Mouse (Mus musculus): ENCODE results near the gene 1700020A23Rik.
"Not testable (repeated sequence)": the region's sequence is repeated elsewhere in the genome, so short reads cannot be mapped to it uniquely, and the experiment has no call there.

1700020A23Rik gene

GRCm38 (mm10) chr2:130404939-130405338, at the start of gene 1700020A23Rik, which contains the start of gene Gm28372:
TSS of gene 1700020A23Rik (plus strand) at chr2:130405259.
TSS of gene Gm28372 (plus strand) at chr2:130405239.
- DNase-seq (ENCODE audit: low spot score) = no peak

DNA sequence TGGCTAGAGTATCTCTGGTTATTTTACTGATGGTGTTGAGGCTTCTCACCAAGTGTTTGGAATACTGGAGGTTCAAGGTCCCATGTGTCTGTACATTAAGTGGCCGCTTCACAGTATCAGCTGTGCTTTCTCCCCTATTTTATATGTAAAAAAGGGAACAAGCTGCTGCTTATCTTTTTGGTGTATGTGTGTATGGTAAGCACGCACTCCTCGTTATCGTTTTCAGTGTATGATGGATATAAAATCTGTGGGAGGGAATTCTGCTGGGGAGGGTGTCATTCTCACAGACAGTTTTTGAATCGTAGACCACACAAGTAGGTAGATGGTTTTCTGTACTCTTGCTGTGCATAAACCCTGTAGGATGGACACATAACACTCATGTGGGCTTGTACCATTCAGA, 47.5 kb upstream of the 1700020A23Rik start:
- no peak for DNase-seq (ENCODE audit: low spot score)

- no peak for DNase-seq (ENCODE audit: low spot score)
These were observed 46.2 kb upstream of the 1700020A23Rik start for GRCm38 (mm10) chr2:130358852-130359251.

DNA sequence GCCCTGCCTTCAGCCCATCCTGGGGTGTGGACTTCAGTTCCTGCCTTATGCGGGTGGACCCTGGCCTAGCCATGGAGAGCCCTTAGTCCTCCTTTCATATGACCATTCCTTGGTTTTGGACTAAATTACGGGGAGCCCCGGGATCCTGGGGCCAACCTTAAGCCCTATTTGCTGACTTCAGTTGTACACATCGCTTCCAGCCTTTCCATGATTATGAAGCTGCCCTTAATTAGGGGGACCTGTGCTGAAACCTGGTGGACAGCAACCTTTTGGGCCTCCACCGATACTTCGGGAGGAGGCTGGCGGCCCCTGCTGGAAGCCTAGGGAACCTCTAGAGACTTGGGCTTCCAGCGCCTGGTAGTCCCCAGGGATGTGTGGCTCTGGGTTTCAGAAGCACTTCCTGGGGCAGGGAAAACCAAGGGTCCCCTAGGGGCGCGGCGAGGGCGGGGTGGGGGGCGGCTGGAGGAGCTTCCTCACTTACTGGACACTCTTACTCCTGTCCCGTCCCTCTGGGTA, 42.5 kb upstream of the 1700020A23Rik start:
- peak; percentile 62 for DNase-seq (ENCODE audit: low spot score)

DNA sequence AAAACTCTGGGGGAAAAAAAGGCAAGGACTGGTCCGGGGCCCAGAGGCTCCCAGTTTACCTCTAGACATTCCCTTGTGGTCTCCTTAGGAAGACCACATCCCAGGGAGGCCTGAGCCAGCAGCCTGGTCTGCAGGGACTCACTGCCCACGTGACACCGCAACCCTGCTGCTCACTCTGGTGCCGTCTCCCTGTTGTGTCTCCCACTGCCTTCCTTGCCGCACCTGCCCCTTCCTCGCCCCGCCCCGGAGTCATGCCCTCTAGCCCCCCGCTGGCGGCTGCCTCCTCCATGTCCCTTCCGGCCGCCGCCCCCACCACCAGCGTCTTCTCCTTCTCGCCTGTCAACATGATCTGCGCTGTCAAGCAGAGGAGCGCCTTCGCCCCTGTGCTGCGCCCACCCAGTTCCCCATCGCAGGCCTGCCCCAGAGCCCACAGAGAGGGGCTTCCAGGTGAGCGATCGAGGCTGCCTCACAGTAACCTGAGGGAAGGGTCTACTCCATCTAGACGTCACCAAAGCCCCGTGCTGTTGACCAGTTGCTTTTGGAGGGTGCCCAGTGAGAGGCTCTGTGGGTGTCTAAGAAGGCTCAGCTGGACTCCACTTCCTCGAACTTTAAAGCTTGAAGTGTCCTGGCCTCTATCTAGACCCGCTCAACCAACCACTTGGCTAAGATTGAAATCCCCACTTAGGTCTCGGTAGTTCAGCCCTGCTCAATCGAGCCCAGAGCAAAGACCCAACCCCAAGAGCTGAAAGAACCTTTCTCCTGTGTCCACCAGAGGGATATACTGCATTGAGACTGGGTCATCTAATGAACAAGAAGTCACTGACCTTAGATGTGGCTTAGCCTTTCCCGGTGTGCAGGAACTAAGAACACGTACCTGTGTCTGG, 39.6 kb upstream of the 1700020A23Rik start:
- DNase-seq (ENCODE audit: low spot score) = no peak

GRCm38 (mm10) chr2:130367386-130367785, 37.7 kb upstream of the 1700020A23Rik start:
- DNase-seq (ENCODE audit: low spot score) = no peak

GRCm38 (mm10) chr2:130373026-130373425, 32.0 kb upstream of the 1700020A23Rik start:
- not testable (repeated sequence) for DNase-seq (ENCODE audit: low spot score)

DNA sequence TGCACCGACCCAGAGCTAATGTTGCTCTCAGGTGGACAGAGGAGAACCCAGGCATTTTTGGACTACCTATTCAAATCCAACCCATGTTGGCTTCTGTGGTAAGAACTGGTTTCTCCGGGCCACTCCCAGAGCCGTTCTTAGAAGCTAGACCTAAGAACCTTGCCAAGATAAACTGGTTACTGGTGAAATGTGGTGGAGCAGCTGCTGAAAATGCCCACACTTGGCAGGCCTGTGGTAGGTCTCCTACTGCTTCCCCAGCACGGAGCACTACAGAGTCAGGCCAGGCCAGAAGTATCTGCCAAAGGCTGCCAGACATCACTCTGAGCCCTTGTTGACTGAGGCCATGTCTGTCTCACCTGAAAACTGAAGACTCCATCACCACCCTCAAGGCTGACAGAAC, 30.1 kb upstream of the 1700020A23Rik start:
- DNase-seq (ENCODE audit: low spot score) = no peak

GRCm38 (mm10) chr2:130383205-130383604, 21.9 kb upstream of the 1700020A23Rik start:
- DNase-seq (ENCODE audit: low spot score) = no peak

DNA sequence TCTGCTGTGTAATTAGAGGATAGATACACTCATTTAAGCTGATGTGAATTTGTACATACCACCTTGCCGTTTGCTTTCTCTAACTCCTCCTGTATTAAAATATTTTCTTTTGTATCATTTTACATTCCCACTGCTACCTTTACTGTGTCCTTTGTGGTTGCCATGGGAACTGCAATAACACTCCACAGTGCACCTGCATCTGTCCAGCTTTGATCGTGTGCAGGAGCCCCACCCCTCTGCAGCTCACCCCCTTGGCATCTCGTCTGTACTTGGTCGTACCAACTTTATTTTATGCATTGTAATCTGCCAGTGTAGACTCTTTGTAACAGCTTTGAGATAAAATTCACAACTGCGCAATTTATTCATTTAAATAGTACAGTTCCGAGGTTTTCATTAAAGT, 21.2 kb upstream of the 1700020A23Rik start:
- DNase-seq (ENCODE audit: low spot score) = no peak

GRCm38 (mm10) chr2:130386212-130386611, 18.8 kb upstream of the 1700020A23Rik start:
- DNase-seq (ENCODE audit: low spot score) = no peak

DNA sequence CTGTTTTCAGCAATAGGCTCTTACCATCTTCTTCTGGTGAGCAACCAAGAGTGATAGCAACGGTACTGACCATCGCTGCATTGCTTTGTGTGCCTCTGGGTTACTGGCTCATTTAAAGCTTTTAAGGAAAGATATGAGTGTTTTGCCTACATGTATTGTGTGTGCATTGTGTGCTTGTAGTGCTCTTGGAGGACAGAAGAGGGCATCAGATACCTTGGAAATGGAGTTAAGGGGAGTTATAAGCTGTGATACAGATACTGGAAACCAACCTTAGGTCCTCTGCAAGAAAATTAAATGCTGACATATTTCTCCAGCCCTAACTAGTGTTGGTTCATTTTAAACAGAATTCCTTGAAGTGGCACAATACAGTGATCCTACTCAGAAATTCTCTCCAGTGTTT, 16.3 kb upstream of the 1700020A23Rik start:
- no peak for DNase-seq (ENCODE audit: low spot score)

DNA sequence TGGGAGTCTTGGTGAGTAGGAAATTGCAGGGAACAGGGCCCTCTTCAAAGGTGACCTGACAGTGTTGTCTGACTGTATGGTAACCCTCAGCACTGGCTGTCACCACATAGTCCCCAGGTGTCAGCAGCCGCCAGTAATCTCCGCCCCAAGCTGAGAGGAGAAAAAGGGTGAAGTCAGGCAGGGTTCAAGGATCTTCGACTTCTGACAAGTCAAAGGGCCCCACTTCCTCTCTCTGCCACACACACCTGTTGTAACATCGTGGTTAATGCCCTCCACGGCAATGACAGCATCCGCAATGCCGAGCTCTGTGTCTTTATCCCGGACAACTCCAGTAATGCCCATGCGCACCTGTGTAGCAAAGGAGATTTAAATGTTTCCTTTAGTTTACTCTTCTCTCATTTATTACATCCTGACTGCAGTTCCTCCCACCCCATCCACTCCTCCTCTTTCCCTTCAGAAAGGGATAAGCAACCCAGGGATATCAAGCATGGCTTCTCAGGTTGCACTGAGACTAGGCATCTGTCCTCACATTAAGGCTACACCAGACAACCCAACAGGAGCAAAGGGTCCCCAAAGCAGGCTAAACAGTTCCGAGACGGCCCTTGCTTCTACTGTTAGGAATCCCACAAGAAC, 13.9 kb upstream of the 1700020A23Rik start:
- no peak for DNase-seq (ENCODE audit: low spot score)

DNA sequence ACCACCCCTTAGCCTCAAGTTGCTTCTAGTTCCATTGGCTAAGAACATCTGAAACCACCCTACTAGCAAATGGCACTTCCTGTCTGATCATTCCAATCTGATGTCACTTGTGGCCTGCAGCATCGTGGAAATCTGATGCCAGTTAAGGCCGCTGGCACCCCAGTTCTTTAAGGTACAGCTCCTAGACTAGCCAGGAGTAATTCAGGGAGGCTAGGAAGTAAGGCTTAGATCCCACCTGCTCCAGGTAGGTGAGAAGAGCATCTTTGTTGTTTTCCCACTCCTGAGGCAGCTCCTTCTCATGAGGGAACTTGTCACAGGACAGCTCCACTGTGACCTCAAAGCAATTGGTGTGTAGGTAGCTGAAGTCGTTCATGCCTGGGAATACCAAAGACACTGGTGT, 12.2 kb upstream of the 1700020A23Rik start:
- DNase-seq (ENCODE audit: low spot score) = no peak

DNA sequence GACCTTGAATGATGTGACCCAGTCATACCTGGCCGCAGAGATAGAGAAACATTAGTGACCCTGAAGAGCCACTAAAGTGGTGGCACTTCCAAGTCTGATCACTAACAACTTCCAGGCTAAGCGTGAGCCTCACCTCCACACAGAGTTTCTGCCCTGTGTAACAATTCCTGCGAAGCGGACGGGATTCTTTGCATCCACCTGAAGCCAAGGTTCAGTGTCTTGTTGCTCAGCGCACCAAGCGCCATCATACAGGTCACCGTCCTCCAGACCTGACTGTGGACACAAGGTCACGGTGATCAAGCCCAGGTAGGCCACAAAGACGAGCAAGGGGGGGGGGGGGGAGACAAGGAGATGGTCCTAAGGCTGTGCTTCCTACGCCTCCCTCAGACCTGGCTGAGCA, 9.4 kb upstream of the 1700020A23Rik start:
- DNase-seq (ENCODE audit: low spot score) = no peak

- DNase-seq (ENCODE audit: low spot score) = peak; percentile 51
These were observed 7.7 kb upstream of the 1700020A23Rik start, which contains the start of gene Cpxm1 for GRCm38 (mm10) chr2:130397186-130397985. TSS of gene Cpxm1 (minus strand) at chr2:130397574.

DNA sequence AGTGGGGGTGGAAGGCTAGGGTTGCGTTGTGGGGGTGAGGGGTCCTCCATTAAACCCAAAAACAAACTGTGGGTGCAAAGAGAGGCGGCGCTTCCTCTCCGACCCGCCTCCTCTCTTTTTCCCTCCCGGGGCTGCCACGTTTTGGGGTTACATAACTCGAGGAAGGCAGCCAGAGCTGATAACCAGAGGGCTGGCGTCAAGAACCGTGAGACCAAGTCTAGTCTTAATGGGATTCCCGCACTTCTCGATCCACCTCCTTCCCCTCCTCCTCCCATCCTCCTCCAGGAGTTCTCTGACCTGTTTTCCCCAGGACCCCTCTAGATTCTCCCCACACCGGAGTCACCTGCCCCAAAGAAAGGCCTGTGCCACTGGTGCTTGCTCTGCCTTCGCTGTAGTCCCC, 7.0 kb upstream of the 1700020A23Rik start:
- peak; percentile 37 for DNase-seq (ENCODE audit: low spot score)

DNA sequence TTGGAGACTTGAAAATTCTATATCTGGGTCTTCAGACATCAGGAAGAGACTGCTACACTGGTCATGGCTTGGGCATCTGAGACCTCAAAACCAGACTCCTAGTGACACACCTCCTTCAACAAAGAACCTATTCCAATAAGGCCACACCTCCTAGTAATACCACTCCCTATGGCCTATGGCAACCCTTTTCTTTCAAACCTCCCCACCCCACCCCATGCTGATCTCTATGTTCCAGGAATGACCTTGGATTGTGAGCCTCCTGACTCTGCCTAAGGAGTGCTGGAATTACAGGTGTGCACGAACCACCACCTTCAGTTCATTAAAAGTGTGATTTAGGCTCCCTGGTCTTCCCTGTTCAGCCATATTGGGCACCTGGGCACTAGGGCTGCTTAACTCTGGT, 5.0 kb upstream of the 1700020A23Rik start:
- no peak for DNase-seq (ENCODE audit: low spot score)

DNA sequence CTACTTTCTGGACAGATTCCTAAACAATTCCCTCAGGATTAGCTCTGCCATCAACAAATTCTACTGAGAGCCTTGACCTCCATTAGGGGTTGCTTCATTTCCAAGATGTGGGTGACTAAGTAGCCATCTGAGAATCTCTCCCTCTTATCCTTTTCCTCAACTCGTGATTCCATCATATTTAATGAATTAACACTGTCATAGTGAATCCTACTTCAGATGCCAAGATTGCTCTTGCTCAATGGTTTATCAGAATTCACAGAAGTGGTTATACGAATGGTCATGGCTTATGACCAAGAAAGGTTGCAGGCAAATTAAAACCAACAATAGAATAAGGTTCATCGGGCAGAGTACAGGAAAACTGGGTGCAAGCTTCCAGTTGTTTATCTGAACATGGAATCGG, 3.2 kb upstream of the 1700020A23Rik start:
- no peak for DNase-seq (ENCODE audit: low spot score)

- DNase-seq (ENCODE audit: low spot score) = no peak
These were observed 1.1 kb downstream of the 1700020A23Rik start, which contains the start of gene Tmem239 for GRCm38 (mm10) chr2:130406178-130406577. TSS of gene Tmem239 (plus strand) at chr2:130406478.

- DNase-seq (ENCODE audit: low spot score) = no peak
These were observed 3.1 kb downstream of the 1700020A23Rik start for GRCm38 (mm10) chr2:130408194-130408593.
